Comparison of ENCODE assay signal across 19 mouse cellular contexts in the genomic region with DNA sequence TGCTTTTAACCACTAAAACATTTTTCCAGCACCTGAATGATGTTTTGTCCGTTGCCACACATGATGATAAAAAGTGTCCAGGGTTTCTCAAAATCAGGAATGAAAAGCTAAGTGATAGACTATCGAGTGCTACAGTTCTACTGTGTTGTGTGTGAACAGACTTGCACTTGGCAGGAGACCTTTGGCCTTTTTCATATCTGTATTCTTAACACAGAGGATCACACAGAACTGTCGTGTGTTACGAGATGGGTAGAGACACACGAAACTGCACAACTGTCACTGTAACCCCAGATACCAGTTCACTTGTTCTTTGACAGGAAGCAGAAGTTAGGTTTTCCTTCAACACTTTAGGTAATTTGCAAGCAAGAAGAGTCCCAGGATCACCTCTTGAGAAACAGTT.
A peak's percentile ranks its signal among the peaks of the same experiment; 100 is the strongest.
DNase-seq lines count a peak whose midpoint lies in the region; ATAC-seq and TF ChIP-seq lines count a peak whose summit lies in the region.
"Had no signal": no experiment of that assay in that cellular context is flagged by ENCODE, and none has a peak within 500 bp of the region (broad histone marks: within the 10 kb centered on the region; RNA-seq: fewer than 3 reads in every experiment).

No protein-coding gene starts in this region.

- no peak for TF ChIP-seq CTCF in layer of hippocampus, adult 2 months (conservative IDR thresholded peaks at IDR 0.05)
- TF ChIP-seq CTCF in cortical plate, adult 2 months (IDR thresholded peaks at IDR 0.05; ENCODE audit: extremely low read depth, insufficient read depth, low read length): no peak
- no peak for TF ChIP-seq CTCF in hindbrain, postnatal 0 days (IDR thresholded peaks at IDR 0.05; ENCODE audit: low read depth)
- no peak for TF ChIP-seq CTCF in cerebellum, adult 2 months (IDR thresholded peaks at IDR 0.05; ENCODE audit: borderline replicate concordance, insufficient read depth, low read depth, low read length)

- peak overlapping the region; percentile 49 for H3K27ac ChIP-seq in layer of hippocampus, adult 2 months
- peak overlapping the region; percentile 93 for H3K27ac ChIP-seq in cortical plate, adult 2 months (ENCODE audit: insufficient read depth, low read length)
- H3K27ac ChIP-seq in forebrain, embryonic 16.5 days (ENCODE audit: low read length): peak overlapping the region; percentile 60
- peak overlapping the region; percentile 12; the same call in 1 of the 2 replicates for H3K27ac ChIP-seq in hindbrain, postnatal 0 days
- no peak overlapping the region for H3K27ac ChIP-seq in cerebellum, adult 2 months (ENCODE audit: insufficient read depth, low read length)
- H3K27ac ChIP-seq: embryonic facial prominence, embryonic 10.5 days; heart, adult 2 months; kidney, embryonic 15.5 days; limb, embryonic 15.5 days; liver, embryonic 15.5 days had no signal

- TF ChIP-seq POLR2A in cortical plate, adult 2 months (IDR thresholded peaks at IDR 0.05; ENCODE audit: extremely low read depth, insufficient read depth, low read length): no peak
- TF ChIP-seq POLR2A in cerebellum, adult 2 months (IDR thresholded peaks at IDR 0.05; ENCODE audit: borderline replicate concordance, insufficient read depth, low read length): no peak

- peaks cover 6% of the 10 kb centered on the region for H3K4me1 ChIP-seq in cortical plate, adult 2 months (ENCODE audit: control insufficient read depth, insufficient read depth, low read length)
- H3K4me1 ChIP-seq in forebrain, embryonic 16.5 days (replicated peaks; ENCODE audit: control insufficient read depth, insufficient read depth, low read length): peaks cover 17% of the 10 kb centered on the region
- H3K4me1 ChIP-seq in hindbrain, postnatal 0 days (ENCODE audit: insufficient read depth, low read length): 0 out of 2 replicates have a peak, but pooled peaks cover 4% of the 10 kb centered on the region
- no peaks in the 10 kb centered on the region for H3K4me1 ChIP-seq in cerebellum, adult 2 months (ENCODE audit: control insufficient read depth, insufficient read depth, low read length)
- H3K4me1 ChIP-seq: embryonic facial prominence, embryonic 10.5 days; kidney, embryonic 15.5 days; limb, embryonic 15.5 days; liver, embryonic 15.5 days had no signal

- WGBS in forebrain, embryonic 16.5 days: 45% methylated on average over 5 of the region's 5 CpGs
- WGBS in hindbrain, postnatal 0 days: 59% methylated on average over 5 of the region's 5 CpGs
- 67% methylated on average over 5 of the region's 5 CpGs for WGBS in cerebellum, adult 2 months

- H3K4me3 ChIP-seq in layer of hippocampus, adult 2 months: no peak overlapping the region
- no peak overlapping the region for H3K4me3 ChIP-seq in cortical plate, adult 2 months (ENCODE audit: insufficient read depth, low read length)
- H3K4me3 ChIP-seq in forebrain, embryonic 16.5 days (replicated peaks; ENCODE audit: low read length): no peak overlapping the region
- no peak overlapping the region for H3K4me3 ChIP-seq in hindbrain, postnatal 0 days (ENCODE audit: low read length)
- H3K4me3 ChIP-seq in cerebellum, adult 2 months (replicated peaks; ENCODE audit: insufficient read depth, low read depth, low read length): no peak overlapping the region
- H3K4me3 ChIP-seq: embryonic facial prominence, embryonic 10.5 days; heart, adult 2 months; kidney, embryonic 15.5 days; limb, embryonic 15.5 days; liver, embryonic 15.5 days had no signal

- H3K4me2 ChIP-seq in forebrain, embryonic 16.5 days (ENCODE audit: low read length): no peak overlapping the region
- 0 out of 2 replicates have a peak overlapping the region, but pooled peaks have one; percentile 10 for H3K4me2 ChIP-seq in hindbrain, postnatal 0 days (ENCODE audit: low read depth, low read length)
- H3K4me2 ChIP-seq: kidney, embryonic 15.5 days; limb, embryonic 15.5 days; liver, embryonic 15.5 days had no signal

- no peaks in the 10 kb centered on the region for H3K9me3 ChIP-seq in forebrain, embryonic 16.5 days (ENCODE audit: control insufficient read depth, low read length)
- H3K9me3 ChIP-seq in hindbrain, postnatal 0 days (ENCODE audit: low read length): no peaks in the 10 kb centered on the region
- H3K9me3 ChIP-seq: embryonic facial prominence, embryonic 10.5 days; kidney, embryonic 15.5 days; limb, embryonic 15.5 days; liver, embryonic 15.5 days had no signal

- peak; percentile 60 for ATAC-seq in forebrain, embryonic 16.5 days
- peak; percentile 40; the same call in 1 of the 2 replicates for ATAC-seq in hindbrain, postnatal 0 days
- ATAC-seq: intestine, embryonic 16.5 days; lung, postnatal 0 days had no signal

- 0 out of 2 replicates have a peak, but pooled peaks cover 2% of the 10 kb centered on the region for H3K36me3 ChIP-seq in forebrain, embryonic 16.5 days (ENCODE audit: control insufficient read depth, insufficient read depth)
- no peaks in the 10 kb centered on the region for H3K36me3 ChIP-seq in hindbrain, postnatal 0 days (ENCODE audit: insufficient read depth, low read length)
- H3K36me3 ChIP-seq: embryonic facial prominence, embryonic 10.5 days; kidney, embryonic 15.5 days; limb, embryonic 15.5 days; liver, embryonic 15.5 days had no signal

- no peak for DNase-seq in layer of hippocampus, adult 2 months (ENCODE audit: low spot score in 2 of 2)
- DNase-seq in layer of hippocampus, postnatal 14 days (ENCODE audit: low spot score in 2 of 2): no peak
- DNase-seq in hindbrain, postnatal 0 days (ENCODE audit: low spot score): no peak
- DNase-seq in B cell, adult 2 months: no peak
- no peak for DNase-seq in cerebellum, adult 2 months
- no peak for DNase-seq in layer of hippocampus, adult 8-10 months (ENCODE audit: low spot score in 2 of 2)
- DNase-seq: cerebellum, adult 18-20 months; gastrocnemius, postnatal 14 days; heart, adult 2 months; heart, postnatal 36 days; thymus, postnatal 14 days had no signal

- no peak overlapping the region for H3K9ac ChIP-seq in forebrain, embryonic 16.5 days (replicated peaks; ENCODE audit: low read depth, low read length)
- H3K9ac ChIP-seq in hindbrain, postnatal 0 days (replicated peaks; ENCODE audit: low read length): no peak overlapping the region
- H3K9ac ChIP-seq: kidney, embryonic 15.5 days; limb, embryonic 15.5 days; liver, embryonic 15.5 days had no signal

- no peaks in the 10 kb centered on the region for H3K27me3 ChIP-seq in forebrain, embryonic 16.5 days (replicated peaks; ENCODE audit: control insufficient read depth, insufficient read depth, low read length)
- H3K27me3 ChIP-seq in hindbrain, postnatal 0 days (ENCODE audit: insufficient read depth, low read length): no peaks in the 10 kb centered on the region
- H3K27me3 ChIP-seq in cerebellum, adult 2 months (ENCODE audit: control insufficient read depth, insufficient read depth, low read length): no peaks in the 10 kb centered on the region
- H3K27me3 ChIP-seq: kidney, embryonic 15.5 days; limb, embryonic 15.5 days; liver, embryonic 15.5 days had no signal
